Mouse (Mus musculus): ENCODE results near the gene Apba2.

Apba2 gene

DNA sequence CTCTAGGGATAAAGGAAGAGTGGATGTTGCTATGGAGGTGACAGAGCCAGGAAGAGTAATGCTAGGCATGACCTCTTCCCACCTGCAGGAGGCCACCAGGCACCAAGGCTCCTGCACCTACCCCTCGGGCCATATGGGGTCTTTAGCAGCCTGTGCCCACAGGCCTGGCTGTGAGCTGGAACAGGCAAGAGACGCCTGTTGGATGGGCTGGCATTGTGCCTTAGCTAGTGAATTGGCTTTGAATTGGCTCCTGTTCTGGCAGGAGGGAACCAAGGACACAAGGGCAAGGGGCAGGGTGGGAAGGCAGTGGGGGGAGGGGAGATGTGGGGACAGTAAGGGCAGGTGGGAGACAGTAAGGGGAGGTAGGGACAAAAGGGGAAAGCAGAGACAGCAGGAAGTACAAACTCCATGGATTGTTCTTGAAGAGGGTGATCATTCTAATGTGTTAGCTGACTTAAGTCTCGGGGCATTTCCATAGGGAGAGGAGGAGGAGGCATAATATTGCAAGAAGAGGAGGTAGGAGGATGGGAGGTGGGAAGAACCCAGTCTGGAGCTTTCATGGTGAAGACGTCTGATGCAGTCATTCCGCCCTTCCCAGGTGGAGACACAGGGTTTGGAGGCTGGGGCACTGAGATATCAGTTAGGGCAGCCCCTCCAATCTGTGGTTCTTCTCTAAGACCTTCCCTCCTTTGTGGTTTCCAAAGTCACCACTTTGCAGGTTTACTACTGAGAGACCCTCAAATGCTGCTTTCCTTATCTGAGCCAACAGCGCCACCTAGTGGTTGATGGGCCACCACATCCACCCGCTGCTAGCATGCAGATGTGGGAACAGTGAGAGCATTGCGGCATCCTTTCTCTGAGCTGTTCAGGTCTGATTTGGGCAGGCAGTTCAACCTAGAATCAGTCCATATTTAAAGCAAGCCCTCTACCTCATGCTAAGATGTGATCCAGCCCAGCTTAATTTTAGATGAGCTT lies 240.1 kb downstream of the Apba2 start:
- peak; percentile 78 for DNase-seq

DNA sequence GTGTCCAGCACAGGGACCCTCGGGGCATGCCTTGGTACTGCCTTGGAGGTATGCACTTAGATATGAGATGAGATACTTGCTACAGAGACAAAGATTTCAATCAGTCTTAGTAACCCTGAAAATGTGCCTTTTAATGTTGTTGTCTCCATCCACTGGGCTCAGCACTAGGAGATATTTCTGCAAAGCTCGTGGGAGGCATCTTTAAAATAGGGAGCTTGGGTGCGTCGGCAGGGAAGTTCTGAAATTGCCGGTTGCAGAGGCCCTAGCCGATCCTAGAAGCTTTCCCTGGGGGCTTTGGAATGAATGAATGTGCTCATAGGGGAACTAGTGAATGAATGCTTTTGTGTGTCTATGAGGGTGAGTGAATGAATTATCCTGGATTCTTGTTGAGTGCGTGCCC lies 242.1 kb downstream of the Apba2 start:
- no peak for DNase-seq

DNA sequence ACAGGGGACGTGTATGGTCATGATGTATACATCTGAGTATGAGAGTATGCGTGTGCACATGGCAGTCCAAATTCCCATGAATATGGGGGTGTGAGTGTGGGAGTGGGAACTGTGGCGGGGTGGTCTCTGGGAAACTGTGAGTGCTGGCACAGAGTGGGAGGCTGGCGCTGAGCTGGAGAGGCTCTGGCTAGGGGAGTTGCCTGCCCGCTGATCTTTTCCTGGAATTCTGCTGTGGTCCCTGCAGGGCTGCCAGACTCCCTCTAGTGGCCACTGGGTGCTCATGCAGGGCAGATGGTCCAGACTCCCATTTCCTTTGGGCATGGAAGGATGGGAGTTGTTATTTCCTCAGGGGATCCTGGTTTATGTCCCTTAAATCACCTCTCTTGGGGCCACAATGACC lies 250.0 kb downstream of the Apba2 start:
- DNase-seq: peak; percentile 22

DNA sequence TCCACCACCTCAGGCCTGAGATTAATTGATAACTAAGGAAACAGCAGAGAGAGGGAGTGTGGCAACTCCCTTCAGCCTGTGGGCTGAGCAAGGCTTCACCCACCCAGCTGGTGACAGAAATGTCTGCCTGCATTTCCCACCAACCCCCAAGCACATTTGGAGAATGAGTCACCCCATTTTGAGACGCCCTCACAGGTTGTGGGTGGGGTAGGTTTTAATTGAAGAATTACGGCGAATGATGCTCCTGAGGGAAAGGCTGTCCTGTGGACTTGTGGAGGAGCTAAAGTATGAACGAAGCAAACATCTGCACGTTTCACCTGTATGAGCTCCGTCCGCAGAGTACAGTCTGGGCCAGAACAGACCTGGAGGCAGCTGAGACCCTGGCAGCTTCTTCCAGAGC lies 250.6 kb downstream of the Apba2 start:
- no peak for DNase-seq

DNA sequence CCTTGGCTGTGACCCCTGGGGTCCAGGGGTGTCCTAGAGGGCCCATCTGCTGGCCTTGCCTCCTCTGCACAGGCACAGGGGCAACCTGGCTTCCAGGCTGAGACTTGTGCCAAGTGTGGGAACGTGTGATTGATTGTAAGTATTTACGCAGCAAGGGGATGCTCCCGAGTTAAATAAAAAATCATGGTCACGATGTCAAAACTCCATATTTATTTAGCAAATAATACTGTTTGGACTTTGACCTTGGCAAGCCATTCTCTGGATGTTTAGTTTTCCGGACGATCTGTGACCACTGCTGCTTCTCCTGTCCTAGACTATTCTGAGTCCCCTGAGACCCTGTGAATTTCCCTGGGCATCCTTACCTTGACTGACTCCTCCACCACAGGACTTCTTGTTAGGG lies 252.2 kb downstream of the Apba2 start:
- DNase-seq: no peak

DNA sequence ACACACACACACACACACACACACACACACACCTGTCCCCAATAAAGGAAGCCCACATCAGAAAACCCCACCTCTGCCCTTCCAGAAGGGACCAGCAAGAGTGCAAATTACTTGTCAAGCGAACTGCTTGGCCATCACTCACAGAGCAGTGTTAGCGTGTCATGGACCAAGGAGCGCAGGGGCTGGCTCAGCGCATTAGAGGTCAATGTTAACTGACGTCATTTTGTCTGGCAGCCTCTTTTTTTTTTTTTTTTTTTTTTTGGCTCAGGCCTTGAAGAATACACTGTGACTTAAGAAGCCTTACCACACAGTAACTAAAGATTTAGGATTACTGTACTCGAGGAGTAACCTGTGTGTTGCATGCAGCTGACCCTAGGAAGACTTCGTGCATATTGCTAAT lies 252.7 kb downstream of the Apba2 start:
- no peak for DNase-seq

DNA sequence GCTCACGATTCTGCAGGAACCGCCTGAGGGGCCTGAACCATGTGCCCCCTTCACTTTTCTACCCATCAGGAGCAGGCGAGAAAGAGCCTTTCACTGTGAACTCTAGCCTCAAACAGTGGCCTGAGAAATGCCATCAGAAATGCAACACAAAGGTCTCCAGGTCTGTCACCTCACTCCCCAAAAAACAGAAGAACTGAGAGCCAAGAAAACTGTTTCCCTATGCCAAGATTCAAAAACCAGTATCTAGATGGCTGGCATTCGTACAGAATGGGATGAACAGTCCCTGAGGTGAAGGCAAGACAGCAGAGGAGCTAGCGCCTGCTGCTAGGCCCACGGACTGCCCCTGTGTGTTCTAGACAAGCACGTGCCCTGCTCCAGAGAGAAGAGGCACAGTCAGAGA lies 253.6 kb downstream of the Apba2 start:
- no peak for DNase-seq

DNA sequence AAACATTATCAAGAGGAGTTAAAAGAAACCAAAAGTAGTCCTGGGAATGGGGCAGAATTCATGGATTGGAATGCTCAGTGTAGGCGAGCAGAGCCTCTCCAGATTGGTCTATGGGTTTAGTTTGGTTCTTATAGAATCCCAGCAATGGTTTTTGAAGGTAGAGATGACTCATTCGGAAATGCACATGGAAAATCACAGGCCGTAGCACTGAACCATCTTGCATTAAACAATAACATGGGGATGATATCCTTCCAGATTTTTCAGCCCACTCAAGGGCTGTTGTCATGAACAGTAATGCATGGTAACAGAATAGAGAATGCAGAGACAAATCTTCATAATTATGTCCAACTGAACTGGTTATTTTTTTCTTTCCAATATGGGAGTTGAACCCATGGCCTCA lies 264.1 kb downstream of the Apba2 start:
- no peak for DNase-seq

DNA sequence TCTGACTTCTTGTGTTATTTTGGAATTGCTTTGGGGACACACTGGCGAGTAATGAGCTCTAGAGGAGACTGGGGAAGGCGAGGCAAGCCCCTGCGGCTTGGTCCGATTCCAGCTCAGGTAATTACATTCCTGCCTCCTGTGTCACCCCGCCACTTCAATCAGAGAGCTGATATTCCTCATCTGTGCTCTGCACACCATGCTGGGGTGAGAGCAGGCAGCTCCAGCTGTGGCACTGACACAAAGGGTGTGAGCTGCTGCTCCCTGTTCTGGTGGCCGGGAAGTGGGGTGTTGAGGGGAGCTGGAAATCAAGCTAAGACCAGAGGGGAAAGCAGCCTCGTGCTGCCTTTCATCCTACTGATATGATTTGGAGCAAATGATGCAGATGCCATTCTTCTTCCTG lies 268.3 kb downstream of the Apba2 start:
- DNase-seq: no peak

DNA sequence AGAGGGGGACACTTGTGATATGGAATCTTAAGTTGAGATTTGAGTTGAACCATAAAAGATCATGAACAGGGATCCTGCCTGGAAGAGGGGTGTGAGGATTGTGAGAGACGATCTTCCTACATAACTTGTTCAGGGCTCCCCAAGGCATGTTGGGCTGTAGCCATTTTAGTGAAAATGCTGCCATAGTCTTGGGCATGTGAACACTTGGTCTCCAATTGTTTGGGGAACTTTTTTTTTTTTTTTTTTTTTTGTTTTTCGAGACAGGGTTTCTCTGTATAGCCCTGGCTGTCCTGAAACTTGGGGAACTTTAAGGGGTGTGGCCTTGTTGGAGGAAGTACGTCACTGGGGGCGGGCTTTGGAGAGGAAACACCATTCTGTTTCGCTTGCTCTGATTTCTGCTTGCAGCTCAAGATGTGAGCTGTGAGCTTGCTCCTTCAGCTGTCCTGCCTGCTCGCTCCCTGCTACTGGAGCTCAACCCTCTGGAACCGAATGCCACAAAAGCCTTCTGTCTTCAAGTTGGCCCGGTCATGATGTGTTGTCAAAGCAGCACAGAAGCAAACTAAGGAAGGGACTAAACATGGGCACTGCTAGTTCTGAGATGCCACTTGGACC lies 269.4 kb downstream of the Apba2 start:
- no peak for DNase-seq

DNA sequence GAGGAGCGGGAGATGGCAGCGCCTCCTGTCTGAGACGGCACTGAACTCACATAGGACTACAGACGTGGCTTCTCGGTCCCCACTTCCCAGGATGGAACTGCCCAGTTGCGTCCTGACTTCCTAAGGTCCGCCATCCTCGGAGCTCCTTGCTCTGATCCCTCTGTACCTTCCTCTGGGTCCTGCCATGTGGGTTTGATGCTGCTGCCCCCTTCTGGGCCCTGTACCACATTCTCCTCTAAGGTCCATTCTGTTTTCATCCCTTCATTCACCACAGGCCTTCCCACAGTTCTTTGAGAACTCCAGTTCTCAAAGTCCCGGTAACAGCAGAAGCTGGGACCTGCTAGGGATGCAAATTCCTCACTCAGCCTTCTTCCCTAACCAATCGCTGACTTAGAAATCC lies 272.0 kb downstream of the Apba2 start:
- no peak for DNase-seq

DNA sequence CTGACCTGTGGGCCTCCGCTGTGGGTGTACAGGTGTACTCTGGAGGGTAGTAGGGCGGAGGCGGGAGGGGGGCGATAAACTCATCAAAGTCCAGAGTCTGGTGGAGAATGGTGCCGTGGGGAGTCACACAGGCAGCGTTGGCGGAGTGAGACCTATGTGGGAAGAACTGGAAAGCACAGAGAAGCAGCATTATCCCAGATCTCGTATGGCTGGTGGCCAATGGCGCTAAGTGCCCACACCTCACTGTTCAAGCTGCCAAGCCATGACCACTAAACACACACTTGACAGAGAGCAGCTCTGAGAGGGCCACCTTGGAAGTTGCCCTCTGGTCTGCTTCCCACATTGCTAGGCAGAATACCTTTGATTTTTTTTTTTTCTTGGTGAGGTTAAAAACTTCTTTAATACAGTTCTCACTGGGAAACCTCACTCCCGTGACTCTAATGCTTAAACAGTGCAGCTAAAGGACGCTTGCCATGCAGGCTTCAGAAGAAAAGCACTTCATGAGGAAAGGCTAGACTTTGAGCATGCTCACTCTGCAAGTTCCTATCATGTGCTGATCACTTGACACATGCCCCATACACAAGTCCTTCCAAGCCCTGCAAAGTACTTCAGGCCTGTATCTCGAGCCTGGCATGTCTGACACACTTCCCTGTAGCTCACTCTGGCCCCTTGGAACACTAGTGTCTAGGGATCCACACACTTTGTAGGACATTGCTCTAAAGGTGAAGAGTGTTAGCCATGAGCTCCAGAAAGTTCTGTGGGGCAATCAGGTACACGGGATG lies 275.4 kb downstream of the Apba2 start:
- no peak for DNase-seq

DNA sequence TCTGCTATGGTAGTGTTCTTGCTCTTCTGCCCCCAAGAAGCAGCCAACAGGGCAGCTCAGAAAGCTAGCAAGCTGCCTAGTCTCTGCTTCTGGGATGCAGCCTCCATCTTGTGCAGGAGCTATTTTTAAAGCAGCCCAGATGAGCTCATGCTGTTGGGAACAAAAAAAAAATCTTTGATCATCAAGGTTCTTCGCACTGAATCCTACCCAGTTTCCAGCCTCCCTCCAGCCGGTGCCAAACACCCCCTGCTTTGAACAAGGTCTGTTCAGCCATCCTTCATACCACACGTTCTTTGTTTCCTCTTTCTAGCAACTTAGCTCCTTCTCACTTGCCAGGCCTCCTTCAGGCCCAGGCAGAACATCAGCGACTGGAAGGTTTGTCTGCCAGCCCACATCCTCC lies 278.0 kb downstream of the Apba2 start:
- DNase-seq: no peak

DNA sequence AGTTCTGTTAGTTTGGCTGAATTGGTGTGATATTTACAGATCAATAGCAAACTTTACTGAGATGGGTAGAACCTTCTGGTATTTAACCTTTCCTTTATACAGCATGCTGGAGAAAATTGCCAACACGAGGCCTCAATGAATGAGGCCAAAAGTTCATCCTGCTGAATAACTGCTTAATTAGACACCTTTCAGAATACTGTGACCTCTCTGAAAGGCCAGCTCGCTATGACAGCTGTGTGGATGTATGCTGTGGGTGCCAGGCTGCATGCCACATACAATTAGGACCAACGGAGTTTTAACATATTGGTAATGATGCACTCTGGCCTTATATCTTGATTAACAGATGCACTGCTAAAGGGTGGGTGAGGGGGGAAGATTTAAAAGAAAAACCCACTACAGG lies 283.5 kb downstream of the Apba2 start:
- DNase-seq: no peak

DNA sequence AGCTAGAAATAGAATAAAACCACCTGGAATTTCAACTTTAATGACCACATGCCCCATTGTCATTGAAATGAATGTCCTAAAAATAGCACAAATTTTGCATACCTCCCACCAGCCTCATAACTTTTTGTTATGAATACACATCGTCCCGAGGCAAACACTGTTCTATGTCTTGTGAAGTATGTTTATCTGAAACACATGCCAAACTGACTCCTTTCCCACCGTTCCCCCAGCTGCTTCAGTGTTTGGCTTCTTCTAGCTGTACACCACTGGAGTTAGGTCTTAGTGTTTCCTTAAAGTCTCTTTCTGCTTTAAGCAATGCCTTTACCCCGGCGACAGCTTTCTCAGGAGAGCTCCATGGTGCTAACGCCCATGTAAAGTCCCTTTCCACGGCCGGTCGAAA lies 289.6 kb downstream of the Apba2 start:
- no peak for DNase-seq

DNA sequence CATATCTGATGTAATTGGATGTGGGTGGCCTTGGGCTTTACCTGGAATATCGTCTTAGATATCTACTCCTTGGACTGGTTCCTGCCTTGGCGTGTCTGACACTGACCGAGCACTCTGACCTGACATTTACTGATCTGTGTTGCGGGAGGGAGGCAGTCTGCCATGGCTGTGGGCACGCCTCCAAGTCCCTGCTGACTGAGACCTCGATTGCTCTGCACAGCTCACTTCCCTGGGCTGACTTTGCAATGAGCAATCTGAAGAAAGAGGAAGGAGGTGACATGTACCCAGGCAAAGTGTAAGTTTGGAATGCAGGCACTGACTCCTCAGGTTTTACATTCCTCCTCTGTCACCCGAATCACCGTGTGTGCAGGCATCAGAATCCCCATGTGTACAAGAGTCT lies 290.5 kb downstream of the Apba2 start:
- no peak for DNase-seq

DNA sequence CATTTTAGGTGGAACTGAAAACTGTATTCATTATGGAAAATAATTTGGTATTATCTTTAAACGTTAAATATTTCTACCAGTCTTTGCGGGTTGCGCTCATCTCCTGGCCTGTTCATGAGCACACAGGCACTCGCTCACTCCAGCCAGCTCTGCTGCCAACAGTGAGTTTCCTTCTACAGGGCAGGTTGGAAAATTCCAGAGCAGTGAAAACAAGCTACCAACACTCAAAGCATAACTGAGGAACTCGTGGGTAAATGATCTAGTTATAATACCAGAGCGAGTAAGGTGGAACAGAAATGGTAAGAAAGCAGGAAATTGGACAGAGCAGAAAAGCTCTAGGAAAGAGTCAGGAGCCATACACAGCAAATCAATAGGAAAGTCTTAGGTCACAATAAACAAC lies 294.0 kb downstream of the Apba2 start:
- DNase-seq: no peak

Data from thymus, postnatal 14 days (tissue).